Mouse (Mus musculus): ENCODE data around the gene Mllt11.

Mllt11 gene

DNA sequence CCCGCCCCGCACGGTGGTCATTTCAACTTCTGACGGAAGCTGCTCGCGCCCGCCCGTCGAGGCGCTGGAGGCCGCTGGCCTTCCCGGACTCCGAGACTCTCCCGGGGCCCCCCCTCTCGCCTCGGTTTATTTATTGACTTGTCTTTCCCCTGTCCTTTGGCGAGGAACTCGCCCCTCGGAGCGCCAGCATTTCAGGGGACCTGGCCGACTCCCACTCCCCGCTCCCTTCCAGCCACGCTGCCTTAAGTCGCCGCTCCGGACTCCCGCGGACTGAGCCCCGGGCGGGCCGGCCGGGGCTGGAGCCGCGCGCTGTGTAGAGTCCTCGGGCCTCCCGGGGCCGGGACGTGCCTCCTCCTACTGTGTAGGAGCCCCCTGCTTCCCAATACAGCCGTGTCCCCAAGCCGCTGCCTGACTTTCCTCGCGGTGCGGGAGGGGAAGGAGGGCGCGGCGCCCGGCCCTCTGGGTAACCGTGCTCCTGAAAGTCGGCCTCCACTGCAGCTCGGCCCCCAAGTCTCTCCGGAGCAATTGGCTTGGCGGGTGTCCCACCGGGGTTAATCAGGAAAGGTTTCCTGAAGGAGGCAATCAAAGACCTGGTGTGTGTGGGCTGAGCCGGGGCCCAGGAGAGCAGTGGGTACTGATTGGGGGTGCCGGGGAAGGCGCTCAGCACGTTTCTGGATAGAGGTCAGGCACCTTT, 58.6 kb downstream of the Mllt11 start:
- DNase-seq (ENCODE audit: low spot score in 2 of 2) = no peak

DNA sequence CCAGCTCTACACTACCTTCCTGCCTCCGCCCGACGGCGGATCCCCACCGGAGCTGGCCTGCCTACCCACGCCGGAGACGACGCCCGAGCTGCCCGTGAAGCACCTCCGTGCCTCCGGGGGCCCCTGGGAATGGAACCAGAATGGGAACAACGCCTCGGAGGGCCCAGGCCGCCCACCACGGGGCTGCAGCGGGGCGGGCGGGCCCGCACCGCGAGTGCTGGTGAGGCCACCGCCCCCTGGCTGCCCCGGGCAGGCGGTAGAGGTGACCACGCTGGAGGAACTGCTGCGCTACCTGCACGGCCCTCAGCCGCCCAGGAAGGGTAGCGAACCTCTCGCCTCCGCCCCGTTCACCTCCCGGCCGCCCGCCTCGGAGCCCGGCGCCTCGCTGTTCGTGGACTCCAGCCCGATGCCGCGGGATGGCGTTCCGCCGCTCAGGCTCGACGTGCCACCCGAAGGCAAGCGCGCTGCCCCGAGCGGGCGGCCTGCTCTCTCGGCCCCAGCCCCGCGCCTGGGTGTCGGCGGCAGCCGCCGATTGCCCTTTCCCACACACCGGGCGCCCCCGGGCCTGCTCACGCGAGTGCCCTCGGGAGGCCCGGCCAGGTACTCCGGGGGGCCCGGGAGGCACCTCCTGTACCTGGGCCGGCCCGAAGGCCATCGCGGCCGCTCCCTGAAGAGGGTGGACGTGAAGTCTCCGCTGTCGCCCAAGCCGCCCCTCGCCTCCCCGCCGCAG, 59.3 kb downstream of the Mllt11 start:
- DNase-seq (ENCODE audit: low spot score in 2 of 2) = no peak

- DNase-seq (ENCODE audit: low spot score in 2 of 2) = no peak
Measured at GRCm38 (mm10) chr3:95171105-95171504, 60.9 kb downstream of the Mllt11 start.

DNA sequence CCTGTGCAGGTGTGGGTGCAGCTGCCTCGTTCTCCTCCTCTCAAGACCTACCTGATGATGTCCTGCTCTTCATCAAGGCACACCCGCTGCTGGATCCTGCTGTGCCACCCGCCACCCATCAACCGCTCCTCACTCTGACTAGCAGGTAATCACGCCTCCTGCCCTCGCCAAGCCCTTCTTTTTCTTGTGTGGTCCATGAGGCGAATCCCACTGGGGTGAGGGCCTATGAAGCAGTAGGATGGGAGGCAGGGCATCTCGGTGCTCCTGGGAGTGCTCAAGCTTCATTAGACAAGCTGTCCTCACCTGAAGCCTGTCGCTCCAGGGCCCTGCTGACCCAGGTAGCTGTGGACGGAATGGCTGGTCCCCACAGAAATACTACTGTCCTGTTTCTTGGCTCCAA, 62.0 kb downstream of the Mllt11 start:
- no peak for DNase-seq (ENCODE audit: low spot score in 2 of 2)

All from right cerebral cortex, adult 2 months (tissue).